Mouse (Mus musculus): ENCODE measurements around the gene 2610008E11Rik.
"Not testable (repeated sequence)": the region's sequence is repeated elsewhere in the genome, so short reads cannot be mapped to it uniquely, and the experiment has no call there.

2610008E11Rik gene

DNA sequence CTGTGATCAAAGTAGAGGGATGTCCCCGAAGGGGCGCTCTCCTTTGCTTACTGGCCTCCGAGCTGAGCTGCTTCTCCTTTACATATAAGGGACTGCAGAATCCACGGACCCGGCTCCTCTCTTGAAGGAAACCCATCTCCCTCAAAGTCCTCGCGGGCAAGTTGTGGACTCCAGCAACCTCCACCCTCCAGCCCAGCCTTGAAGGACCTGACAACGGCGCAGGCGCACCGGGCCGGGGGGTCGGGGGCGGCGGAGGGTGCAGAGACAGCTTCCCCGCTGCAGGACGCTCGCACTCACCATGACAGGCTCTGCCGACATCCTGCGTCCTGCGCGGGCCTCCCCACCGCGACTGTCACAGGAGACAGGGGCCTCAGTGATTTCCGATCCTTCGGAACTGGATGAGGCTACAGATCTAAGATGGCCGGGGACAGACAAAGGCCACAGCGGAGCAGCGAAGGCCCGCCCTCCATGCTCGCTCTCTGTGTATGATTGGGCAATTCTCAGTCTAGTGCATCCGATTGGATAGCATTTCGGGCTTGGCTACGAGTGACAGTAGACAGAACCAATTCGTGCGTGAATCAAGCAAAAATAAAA lies at the start of gene 2610008E11Rik:
Gene 2610008E11Rik, minus strand, starts transcription at position 440 of the 594 bp plus-strand sequence.
- DNase-seq (ENCODE audit: inconsistent age in 2 of 2, low spot score in 1 of 2): peak; percentile 94 to 98

DNA sequence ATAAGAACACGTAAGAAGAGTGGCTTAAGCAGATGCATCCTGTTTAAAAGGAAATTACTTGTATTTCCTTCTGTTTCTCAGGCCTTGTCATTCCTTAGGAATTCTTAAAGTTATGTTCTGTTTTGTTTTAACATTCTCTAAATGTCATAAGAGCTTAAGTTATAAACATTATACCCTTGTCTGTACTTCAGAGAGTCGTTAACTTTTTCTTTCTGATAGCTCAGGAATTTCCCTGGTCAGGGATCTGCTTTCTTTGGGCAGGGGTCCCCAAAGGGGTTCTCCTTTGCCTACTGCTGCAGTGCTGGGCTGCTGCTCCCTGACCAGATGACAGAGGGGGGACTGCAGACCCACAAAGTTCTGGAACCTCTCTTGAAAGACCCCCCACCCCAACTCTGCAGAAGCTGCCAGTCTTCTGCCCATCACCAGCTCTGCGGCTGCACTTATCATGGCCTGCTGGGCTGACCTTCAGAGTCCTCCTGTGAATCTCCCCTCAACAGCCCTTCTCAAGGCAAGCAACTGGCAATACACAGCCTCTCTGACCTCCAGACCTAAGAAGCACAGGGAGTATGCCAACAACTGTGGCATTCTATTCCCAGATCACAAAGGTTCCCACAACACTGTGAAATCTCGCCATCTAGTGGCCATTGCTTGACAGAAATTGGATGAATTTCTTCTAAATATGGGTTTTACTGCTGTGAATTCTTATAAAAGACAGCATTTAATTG lies 18.9 kb upstream of the 2610008E11Rik start:
- peak; percentile 36 to 86 for DNase-seq (ENCODE audit: inconsistent age in 2 of 2, low spot score in 1 of 2)

DNA sequence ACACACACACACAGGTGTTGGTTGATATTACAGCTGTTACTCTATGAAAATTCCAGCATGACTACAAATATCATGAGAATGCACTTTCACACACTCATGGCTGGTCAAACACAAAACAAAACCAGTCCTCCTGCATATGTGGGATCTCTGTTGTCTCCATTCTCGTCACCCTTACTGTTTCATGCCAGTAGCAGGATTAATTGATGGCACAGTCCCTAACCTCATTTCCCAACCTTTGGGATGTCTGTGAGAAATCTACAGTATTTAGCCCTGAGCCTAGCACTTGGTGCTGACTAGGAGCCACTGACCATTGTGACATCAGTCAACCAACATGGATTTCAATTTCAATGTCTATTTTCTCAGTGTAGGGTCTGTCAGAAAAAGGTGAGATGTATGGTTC lies 17.7 kb upstream of the 2610008E11Rik start:
- DNase-seq (ENCODE audit: inconsistent age in 2 of 2, low spot score in 1 of 2): no peak

DNA sequence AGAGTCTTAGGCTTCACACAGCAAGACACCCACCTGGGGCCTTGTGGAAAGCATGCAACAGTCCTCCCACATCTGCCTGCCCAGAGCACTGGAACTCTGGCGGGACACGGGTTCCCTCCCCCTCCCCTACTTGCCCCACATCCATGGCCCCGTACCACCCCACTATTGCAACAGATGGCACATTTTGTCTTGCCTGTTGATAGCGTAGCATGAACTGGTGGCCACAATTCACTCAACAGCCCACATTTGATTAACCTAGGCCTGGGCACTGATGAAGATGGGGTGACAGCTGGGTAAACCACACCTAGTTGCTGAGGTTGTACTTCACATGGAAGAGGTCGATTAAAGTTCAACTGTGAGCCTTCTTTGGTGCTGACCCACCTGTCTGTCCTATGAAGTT lies 13.1 kb upstream of the 2610008E11Rik start:
- no peak for DNase-seq (ENCODE audit: inconsistent age in 2 of 2, low spot score in 1 of 2)

DNA sequence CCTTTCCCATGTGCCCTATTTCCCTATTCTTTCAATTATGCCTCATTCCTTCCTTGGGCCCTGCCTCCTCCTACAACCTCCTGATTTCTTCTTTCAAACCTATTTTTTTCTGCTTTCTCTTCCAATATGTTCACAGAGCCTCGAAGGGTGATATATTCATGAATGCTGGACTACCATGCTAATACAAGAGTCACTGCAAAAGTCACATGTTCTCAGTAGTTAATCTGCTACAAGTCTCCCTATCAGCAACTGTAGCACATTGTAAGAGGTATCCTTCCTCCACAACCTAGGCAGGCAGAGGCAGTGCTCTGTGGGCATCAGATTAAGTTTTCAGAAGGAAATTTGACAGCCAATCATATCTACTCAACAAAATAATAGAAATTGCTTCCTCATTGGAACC lies 11.8 kb upstream of the 2610008E11Rik start:
- DNase-seq (ENCODE audit: inconsistent age in 2 of 2, low spot score in 1 of 2): no peak

DNA sequence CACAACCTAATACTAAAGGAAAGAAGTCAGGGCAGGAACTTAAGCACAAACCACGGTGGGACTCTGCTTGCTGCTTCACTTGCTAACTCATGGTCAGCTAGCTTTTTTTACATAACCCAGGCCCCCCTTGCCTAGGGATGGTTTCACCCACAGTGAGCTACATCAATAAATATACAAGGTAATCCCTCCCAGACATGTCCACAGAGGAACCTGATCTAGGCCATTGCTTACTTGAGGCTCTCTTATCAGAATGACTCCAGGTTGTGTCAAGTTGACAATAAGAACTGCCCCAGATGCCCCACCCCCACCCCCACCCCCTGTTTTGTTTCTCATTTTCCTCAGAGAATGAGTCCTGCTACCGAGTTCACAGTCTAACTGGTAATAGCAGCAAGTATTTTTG lies 10.1 kb upstream of the 2610008E11Rik start:
- no peak for DNase-seq (ENCODE audit: inconsistent age in 2 of 2, low spot score in 1 of 2)

DNA sequence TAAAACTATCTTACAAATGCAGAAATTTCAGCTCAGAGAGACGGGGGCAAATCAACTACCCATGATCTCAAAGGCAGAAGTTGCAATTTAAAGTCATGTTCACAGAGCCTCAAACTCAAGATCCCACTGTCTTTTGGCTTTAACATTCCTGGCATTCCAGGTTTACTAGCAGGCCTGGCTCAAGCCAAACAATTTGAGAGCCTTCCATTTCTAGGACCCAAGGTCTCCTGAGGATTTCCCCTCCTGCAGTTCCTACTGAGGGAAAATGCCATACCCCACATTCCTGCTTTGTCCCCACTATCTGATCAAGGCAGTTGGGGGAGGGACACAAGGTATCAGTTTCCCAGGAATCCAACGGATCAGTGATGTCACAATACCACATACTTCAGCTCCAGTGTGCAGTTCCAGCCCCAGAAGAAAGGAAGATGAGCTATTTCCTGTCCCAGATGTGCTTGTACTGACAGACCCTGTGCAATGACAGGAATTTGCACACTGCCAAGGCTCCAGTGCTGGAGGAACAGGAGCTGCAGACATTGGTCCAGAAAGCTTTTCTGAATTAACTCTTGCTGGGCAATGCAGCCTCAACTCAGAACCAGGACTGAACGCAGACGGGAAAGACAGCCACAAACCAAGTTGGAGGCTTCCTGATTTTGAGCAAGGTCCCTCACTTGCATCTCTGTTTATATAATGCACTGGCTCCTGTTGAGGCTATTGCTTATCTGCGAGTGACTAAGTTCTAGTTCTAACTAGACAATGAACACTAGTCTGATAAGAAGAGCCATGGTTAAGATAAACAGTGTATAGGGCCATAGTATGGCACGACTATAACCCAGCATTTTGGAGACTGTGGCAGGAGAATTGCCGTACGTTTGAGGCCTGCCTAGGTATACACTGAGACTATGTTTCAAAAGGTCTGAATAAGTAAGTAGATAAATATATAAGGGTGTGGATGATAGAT lies 9.2 kb upstream of the 2610008E11Rik start:
- DNase-seq (ENCODE audit: inconsistent age in 2 of 2, low spot score in 1 of 2): no peak

DNA sequence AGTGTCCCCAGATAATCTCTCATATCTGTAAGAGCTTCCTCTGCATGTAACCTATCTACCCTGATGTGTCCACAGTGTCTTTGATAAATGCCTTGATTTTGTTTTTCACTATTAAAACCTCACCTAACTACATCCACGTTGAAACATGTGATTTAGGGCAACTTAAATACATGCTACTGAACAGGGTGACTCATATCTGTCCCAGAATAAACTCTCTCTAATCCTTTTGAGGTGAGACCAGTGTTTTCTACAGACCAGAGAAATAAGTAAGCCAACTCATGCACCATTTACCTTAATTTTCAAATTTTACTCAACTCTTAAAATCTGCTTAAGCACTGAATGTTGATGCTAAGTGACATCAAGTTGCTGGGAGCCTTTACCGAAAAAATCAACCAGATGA lies 694 bp downstream of the 2610008E11Rik start:
- DNase-seq (ENCODE audit: inconsistent age in 2 of 2, low spot score in 1 of 2): no peak

DNA sequence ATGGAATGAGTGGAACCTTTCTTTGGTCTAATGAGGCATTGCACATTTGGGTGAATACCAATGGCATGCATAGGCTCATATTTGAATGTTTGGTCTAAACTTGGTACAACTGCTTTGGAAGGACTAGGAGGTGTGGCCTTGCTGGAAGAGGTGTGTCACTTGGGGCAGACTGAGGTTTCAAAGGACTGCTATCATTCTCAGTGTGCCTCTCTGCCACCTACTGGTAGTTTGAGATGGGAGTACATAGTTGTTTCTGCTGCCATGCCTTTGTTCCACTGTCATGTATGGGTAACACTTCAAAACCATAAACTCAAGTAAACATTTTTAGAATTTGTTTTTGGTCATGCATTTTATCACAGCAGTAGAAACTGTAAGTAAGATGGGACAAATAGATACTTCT lies 5.7 kb downstream of the 2610008E11Rik start:
- DNase-seq (ENCODE audit: inconsistent age in 2 of 2, low spot score in 1 of 2): no peak

DNA sequence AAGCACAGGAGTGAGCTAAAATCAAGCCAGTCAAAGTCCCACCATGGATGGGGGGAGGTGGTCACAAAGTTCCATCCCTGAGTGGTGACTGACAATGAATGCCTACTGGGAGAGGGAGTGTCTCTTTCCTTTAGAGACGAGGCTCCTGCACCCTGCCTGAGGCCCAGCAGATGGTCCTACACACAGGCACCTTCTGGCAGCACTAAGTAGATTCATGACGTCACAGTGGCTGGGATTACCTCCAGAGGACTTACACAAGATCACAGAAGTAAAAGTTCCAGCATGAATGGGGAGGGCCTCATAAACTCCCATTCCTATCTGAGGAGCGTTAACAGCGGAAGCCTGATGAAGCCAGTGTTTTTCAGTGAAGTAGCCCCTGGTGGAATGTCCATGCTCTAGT lies 8.4 kb downstream of the 2610008E11Rik start:
- DNase-seq (ENCODE audit: inconsistent age in 2 of 2, low spot score in 1 of 2): no peak

DNA sequence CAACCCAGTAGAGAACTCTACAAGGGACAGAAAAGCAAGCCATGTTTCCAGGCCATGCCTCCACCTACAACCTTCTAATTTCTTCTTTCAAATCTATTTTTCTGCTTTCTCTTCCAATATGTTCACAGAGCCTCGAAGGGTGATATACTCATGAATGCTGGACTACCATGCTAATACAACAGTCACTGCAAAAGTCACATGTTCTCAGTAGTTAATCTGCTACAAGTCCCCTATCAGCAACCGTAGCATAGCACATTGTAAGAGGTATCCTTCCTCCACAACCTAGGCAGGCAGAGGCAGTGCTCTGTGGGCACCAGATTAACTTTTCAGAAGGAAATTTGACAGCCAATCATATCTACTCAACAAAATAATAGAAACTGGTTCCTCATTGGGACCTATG lies 10.8 kb downstream of the 2610008E11Rik start:
- no peak for DNase-seq (ENCODE audit: inconsistent age in 2 of 2, low spot score in 1 of 2)

DNA sequence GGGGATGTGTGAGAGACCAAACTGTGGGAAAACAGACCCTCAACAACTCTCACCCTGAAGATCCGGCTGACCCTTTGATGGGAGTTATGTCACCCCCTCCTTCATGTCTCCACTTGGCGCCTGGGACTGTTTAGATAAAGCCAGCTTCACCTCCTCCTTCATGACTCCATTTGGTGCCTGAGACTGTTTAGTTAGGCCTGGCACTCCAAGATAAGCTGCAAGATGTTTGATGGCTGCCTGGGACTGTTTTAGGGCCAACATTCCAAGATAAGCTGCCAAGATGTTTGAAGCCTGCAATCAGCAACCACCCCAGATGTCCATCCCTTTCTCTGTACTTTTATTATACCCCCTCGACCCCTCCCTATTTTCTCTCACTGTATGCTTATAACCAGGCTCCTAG lies 40.0 kb downstream of the 2610008E11Rik start:
- DNase-seq (ENCODE audit: inconsistent age in 2 of 2, low spot score in 1 of 2): not testable (repeated sequence)

DNA sequence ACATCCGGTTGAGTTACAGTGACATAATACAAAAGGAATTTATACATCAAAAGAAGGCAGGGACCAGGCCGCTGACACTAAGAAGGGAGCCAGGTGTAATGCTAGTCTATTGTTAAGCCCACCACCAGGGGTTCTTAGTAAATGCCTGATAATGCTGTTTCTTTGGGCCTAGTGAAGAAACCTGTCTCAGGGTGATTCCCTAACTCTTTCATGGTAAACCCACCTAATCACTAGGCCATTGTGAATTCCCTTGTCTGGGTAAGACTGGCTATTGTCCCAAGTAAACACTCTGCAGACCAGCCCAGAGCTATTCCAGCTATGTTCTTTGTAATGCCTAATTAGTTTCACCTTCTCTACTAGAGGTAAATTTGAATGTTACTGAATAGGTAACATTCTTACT lies 54.9 kb downstream of the 2610008E11Rik start:
- not testable (repeated sequence) for DNase-seq (ENCODE audit: inconsistent age in 2 of 2, low spot score in 1 of 2)

DNA sequence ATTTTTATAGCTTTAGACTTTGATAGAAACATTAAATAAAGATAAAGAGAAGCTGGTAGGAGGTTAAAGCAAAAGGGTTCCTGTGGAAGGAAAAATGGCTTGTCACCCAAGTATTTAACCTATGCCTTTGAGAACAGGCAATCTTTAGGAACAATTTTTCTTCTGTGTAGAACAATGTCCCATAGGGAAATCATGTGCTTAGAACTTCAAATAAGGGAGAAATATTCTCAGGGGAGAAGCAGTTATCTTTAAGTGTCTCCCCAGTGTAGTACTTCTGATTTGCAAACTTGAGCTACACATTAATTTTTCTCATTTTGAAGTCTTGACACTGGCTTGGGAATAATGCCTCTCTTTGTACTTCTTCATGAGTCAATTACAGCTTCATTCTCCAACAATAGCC lies 69.0 kb downstream of the 2610008E11Rik start, which contains the start of gene Olfr57:
Gene Olfr57, plus strand, starts transcription at position 301 of the 400 bp plus-strand sequence.
- DNase-seq (ENCODE audit: inconsistent age in 2 of 2, low spot score in 1 of 2): no peak
